Mouse (Mus musculus) embryo, embryonic 11.5 days (tissue): ENCODE measurements around the gene Hipk2.
A peak's percentile ranks its signal among the peaks of the same experiment; 100 is the strongest.

Source experiments
- DNase-seq: peaks from one replicate; pipeline ENCODE4 v3.0.0-alpha.2; 2012; ENCODE audit warnings: low read depth, low spot score

The Hipk2 gene

GRCm38 (mm10) chr6:38876071-38876911, at the start of gene Hipk2:
Gene Hipk2, minus strand, starts transcription at chr6:38876165.
- peak; percentile 79 for DNase-seq

DNA sequence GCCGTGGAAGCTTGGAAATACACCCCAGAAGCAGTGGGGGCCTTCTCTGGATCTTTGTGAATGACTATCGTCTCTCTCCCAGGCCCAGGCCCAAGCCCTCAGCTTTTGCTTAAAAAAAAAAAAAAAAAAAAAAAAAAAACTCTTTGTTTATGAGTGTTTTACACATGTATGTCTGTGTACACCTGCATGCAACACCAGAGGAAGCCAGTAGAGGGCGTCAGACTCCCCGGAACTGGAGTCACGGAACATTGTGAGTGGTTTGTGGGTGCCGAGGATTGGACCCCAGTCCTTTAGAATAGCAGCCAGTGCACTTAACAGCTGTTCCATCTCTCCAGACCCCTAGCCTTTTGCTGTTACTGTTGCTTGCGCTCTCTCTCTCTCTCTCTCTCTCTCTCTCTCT, 49.8 kb upstream of the Hipk2 start:
- no peak for DNase-seq

DNA sequence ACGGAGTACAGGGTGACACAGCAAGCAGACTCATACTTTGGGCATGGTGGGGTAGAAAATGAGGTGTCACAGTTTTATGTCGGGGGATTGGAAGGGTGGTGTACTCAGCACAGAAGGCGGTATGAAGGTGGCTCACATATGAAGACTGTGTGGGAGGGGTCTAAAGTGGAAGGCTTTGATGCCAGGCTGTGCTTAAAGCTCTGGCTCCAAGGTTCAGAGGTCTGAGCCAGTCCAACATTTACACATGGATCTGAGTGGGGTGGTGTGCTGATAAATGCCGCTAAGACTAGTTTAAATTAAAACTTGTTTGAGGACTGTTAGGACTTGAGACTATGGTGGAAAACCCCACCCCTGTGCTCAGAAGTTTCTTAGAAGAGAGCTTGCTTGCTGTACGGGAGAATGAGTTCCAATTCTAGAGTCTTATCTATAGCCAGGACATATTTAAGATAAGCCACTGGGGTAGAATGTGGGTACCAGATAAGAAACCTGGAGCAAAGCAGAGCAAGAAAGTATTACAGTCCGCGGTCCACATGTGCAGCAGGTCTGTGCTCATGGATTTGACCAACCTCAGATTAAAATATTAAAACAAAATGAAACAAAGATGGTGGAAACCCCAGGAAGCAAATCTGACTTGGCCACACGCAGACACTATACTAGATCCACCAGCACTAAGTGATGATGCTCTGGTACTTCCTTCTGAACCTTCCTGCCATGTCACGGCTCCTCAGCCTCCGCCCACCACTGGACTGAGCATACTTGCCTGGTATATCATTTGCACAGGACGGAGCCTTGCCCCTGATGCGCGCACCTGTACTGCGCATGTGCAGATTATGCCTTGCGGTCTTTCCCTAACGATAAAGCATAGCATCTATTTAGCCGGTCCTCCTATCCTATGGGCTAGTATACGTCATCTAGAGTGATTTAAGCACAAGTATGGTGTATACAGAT, 48.2 kb upstream of the Hipk2 start:
- no peak for DNase-seq

DNA sequence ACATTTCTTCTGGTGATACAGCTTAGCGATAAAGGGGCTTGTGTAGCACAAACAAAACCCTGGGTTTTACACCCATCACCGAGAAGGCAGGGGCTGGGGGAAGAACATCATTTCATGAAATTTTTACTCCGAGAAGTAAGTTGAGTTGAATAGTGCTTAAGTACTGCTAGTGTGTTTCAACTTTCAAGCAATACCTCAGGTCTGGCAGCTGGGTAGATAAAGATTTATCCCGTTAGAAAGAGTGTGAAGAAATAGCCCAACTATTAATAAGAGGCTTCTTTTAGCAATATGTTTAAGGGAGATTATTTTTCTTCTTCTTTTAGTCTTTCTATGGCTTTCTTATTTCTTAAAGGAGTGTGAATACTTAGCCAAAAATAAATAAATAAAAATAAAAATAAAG, 47.5 kb upstream of the Hipk2 start:
- DNase-seq = no peak

DNA sequence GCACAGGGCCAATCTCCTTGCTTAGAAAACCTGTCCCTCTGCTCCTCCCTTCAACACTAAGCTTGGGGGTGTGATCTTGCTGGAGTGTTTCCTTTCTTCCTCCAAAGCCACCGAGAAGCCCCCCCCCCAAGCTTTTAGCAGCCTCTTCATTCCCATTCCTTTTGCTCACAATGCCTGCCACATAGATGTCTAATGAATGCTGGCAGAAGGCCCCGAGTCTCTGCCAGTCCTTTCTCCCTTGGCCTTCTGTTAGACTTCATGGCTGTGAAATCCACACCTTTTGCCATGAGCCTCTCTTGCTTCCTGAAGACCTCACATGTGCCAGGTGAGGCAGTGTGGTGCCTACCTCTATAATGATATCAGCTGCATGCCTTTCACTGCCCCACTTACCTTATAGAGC, 46.6 kb upstream of the Hipk2 start:
- DNase-seq = no peak

DNA sequence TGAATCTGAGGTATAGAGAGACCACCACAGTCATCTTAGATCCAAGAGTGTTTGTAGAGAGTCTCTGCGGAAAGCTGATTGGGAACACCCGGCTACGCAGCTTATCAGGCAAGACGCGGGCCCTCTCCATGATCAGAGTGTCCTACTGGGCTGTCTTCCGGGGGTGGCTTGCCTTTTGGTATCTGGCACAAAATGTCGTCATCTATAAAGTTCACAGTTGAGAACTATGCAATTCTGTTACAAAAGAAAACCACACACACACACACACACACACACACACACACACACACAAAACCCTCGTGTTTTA, 45.8 kb upstream of the Hipk2 start:
- no peak for DNase-seq

DNA sequence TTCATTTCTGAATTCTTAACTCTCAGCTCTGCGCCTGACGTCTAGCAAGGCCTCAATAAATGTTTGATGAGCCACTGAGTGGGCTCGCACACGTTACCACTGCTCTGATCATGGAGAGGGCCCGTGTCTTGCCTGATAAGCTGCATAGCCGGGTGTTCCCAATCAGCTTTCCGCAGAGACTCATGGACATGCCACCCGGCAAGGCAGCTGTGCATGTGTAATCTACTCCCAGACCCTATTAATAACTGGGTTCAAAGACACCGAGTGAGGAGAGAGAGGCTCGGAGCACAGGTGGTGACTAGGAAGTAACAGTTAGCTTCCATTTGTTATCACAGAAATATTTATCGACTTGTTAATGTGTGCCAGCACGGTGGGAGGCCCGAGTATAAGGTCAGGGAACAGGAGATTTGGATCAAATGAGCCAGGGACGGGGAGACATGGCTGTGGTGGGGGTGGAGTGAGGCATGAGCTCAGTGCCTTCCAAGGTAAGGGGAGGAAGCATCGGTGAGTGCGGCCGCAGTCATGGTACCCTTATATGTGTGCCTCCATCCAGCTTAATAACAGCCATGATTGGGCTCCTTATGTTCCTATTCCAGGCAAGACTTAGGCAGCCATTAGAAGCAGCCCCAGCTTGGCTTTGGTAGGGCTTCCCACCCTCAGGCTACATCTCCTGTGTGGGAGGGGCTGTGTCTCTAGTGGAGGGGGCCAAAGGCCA, 45.3 kb upstream of the Hipk2 start:
- no peak for DNase-seq

DNA sequence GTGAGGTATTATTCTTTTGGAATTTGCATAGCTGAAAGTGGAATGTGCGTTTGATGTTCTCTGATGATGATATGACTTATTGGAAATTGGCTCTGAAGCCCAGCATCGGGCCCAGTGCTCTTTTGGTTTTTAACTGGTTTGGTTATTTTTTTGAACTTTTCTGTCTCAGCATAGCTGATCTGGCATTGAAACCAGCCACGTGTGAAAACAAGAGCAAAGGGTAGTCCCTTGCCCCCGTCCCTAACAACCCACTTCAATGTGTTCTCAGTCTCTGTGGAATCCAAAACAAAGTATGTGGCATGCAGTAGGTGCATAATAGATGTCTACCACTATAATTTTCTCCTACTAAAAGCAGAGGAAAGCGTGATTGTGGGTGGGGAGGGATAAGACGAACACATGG, 44.2 kb upstream of the Hipk2 start:
- no peak for DNase-seq

DNA sequence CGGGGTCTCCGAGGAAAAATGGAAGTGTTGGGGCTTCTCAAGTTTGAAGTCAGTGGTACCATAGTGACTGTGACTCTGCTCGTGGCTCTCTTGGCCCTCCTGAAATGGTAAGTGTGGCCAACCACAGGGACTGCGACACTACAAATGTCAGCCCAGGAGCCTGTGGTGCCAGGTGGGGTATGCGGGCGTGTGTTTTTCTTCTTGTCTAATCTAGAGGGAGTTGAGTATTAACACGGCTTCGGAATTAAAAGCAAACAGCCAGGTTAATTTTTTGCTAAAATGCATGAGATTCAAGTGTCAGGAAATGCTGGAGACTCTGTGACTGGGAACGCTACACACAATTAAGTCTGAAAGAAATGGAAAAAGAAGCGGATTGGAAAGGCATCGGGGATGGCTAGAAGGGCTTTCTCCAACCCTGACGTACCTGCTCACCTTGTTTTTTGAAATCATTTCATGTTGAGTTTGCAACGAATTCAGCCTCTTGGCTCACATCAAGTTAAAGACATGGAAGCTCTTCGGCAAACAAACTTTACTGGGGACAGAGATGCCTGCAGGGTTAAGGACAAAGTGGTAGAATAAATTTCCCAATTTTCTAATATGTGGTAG, 43.3 kb upstream of the Hipk2 start:
- no peak for DNase-seq

- no peak for DNase-seq
Measured at GRCm38 (mm10) chr6:38918728-38919127, 42.8 kb upstream of the Hipk2 start.

GRCm38 (mm10) chr6:38917415-38917814, 41.5 kb upstream of the Hipk2 start:
- no peak for DNase-seq

DNA sequence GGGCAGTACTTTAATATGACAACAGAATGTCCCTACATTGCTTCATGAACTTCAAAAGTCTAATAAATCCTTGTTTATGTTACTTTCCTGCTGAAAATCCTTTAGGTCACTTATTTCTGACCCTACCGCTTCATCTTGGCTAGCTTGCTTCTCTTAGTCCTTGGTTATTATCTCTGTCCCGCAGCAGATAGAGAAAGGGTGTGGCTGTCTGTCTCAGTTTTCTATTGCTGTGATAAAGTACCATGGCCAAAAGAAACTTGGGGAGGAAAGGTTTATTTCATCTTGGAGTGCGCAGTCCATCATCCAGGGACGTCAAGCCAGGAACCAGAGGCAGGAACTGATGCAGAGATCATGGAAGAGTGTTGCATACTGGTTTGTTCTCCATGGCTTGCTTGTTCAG, 40.6 kb upstream of the Hipk2 start:
- no peak for DNase-seq

GRCm38 (mm10) chr6:38915776-38916175, 39.8 kb upstream of the Hipk2 start:
- DNase-seq = no peak

- DNase-seq = no peak
Measured at GRCm38 (mm10) chr6:38914181-38914580, 38.2 kb upstream of the Hipk2 start.

- no peak for DNase-seq
Measured at GRCm38 (mm10) chr6:38913386-38914042, 37.5 kb upstream of the Hipk2 start.

GRCm38 (mm10) chr6:38912845-38913244, 36.9 kb upstream of the Hipk2 start:
- DNase-seq = no peak

DNA sequence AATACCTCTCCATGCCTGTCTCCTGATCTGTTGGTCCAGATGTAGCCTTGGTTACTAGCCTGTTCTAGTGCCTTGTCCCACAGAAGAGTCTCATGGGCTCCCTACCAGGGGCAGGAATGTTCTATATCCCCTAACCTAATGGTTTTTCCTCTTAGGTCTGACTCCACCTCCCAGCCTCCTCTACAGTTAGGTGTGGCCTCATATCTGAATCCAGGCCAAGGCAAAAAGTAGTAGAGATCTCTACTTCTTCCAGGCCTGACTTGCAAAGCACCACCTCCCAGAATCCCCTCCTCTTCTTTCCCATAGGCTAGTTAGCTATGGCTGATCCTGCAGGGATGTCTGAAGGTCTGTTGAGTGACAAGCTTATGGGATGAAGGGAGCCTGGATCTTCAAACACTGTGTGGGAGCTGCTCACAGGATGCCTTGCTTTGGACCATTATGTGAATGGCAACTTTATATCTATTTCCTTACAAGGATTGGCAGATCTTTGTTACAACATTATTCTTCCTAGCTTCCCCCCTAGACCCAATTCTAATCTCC, 36.2 kb upstream of the Hipk2 start:
- DNase-seq = no peak

GRCm38 (mm10) chr6:38910828-38911559, 35.0 kb upstream of the Hipk2 start:
- DNase-seq = peak; percentile 55

DNA sequence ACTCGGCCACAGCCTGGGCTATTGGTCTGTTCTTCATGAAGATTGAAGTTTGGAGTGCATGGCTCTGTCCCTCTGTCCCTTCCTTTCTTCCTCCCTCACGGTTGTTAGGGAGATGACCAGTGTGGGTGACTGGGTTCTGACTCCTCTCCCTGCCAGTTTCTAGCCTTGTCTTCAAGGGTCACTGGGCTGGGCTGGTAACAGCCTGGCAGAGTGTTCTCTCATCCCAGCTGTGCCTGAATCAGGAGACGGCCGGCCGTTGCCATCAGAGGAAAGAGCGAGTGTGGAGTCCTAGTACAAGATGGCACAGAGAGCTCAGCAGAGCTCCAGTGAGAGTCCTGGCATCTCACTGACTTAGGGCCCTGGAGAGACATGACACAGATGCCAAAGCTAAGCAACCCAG, 32.4 kb upstream of the Hipk2 start:
- DNase-seq = no peak

DNA sequence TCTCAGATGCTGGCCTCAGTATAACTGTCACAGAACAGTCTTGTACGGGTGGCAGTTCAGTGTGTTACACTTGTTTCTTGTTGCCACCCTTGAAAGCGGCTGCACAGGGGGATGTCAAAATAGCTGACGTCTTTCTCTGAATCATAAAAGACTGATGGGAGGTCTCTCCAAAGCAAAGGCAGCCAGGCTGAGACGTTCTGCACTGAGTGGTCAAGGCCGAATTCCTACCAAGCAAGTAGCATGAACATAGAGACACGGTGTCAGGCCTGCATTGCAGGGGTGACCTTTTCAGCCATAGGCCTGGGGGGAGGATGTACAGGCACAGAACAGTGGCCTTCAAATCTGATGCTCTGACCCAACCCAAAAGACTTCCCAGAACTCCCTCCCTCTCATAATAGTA, 30.0 kb upstream of the Hipk2 start:
- no peak for DNase-seq
